Mouse (Mus musculus): ENCODE data around the gene 1700025G04Rik.

- no peak for TF ChIP-seq GATA1 (IDR thresholded peaks at IDR 0.05; ENCODE audit: low read length)
- TF ChIP-seq TAL1 (IDR thresholded peaks at IDR 0.05; ENCODE audit: low read length), result no peak
Observed at GRCm38 (mm10) chr1:152076222-152076845, 13.6 kb downstream of the 1700025G04Rik start.
